Comparison of ENCODE assay signal across 25 mouse cellular contexts in the genomic region with DNA sequence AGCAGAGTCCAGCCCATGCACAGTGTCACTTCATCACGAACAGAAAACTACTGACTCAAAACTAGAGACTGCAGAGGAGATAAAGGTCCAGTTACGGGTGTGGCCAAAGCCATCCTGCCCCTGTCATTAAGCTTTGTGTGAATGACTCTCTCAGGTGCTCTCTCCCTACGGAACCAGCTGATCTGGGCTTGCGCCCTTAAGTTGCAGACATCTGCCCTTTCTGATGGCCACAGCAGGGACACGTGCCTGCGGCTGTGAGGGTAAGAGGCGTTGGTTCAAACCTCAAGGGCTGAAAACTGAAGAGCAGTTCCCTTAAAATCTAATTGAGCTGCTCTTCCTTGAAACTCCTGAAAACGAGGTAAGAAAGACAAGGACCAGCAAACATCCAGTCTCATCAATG. TPM values are rescaled to one million over a fixed set of nuclear protein-coding genes. Genes with fewer than 3 reads are reported as not detected.
"Had no signal": no experiment of that assay in that cellular context is flagged by ENCODE, and none has a peak within 500 bp of the region (broad histone marks: within the 10 kb centered on the region; RNA-seq: fewer than 3 reads in every experiment).

No protein-coding gene starts in this region.

- H3K36me3 ChIP-seq: heart, embryonic 10.5 days; heart, embryonic 12.5 days; hindbrain, embryonic 10.5 days; hindbrain, embryonic 12.5 days; intestine, embryonic 15.5 days; liver, embryonic 12.5 days had no signal

- ATAC-seq: hindbrain, embryonic 16.5 days; inflammation-experienced regulatory T-cells, adult 6 months; intestine, embryonic 15.5 days; liver, embryonic 12.5 days had no signal

- H3K4me3 ChIP-seq: gastrocnemius, adult 2 months; heart, adult 2 months; heart, embryonic 10.5 days; heart, embryonic 12.5 days; hindbrain, embryonic 10.5 days; hindbrain, embryonic 12.5 days; intestine, embryonic 15.5 days; layer of hippocampus, adult 2 months; limb, embryonic 13.5 days; limb, embryonic 15.5 days; liver, embryonic 12.5 days had no signal

- H3K4me1 ChIP-seq: intestine, embryonic 15.5 days; liver, embryonic 12.5 days had no signal

- H3K9me3 ChIP-seq: heart, embryonic 10.5 days; hindbrain, embryonic 10.5 days; hindbrain, embryonic 12.5 days; intestine, embryonic 15.5 days; limb, embryonic 13.5 days; limb, embryonic 15.5 days; liver, embryonic 12.5 days had no signal

- H3K4me2 ChIP-seq: heart, embryonic 12.5 days; hindbrain, embryonic 12.5 days; hindbrain, embryonic 14.5 days; intestine, embryonic 15.5 days; limb, embryonic 13.5 days; limb, embryonic 15.5 days; liver, embryonic 12.5 days had no signal

- H3K27me3 ChIP-seq: intestine, embryonic 15.5 days; limb, embryonic 13.5 days; limb, embryonic 15.5 days had no signal

- H3K9ac ChIP-seq: heart, embryonic 12.5 days; hindbrain, embryonic 12.5 days; hindbrain, embryonic 14.5 days; intestine, embryonic 15.5 days; limb, embryonic 13.5 days; limb, embryonic 15.5 days; liver, embryonic 12.5 days had no signal

- DNase-seq: gastrocnemius, adult 2 months; gastrocnemius, postnatal 10 days; gastrocnemius, postnatal 25 days; heart, adult 2 months; heart, postnatal 10 days; heart, postnatal 4 days; kidney, adult 18-20 months; kidney, adult 8-10 months; kidney, postnatal 10 days; kidney, postnatal 25 days; kidney, postnatal 4 days; left cerebral cortex, postnatal 4 days had no signal

- H3K27ac ChIP-seq: gastrocnemius, adult 2 months; heart, adult 2 months; heart, embryonic 10.5 days; hindbrain, embryonic 10.5 days; hindbrain, embryonic 12.5 days; hindbrain, embryonic 14.5 days; intestine, embryonic 15.5 days; layer of hippocampus, adult 2 months; limb, embryonic 13.5 days; limb, embryonic 15.5 days; liver, embryonic 12.5 days had no signal

RNA-seq across cellular contexts. Expression of a gene that starts 12.3 kb away (rescaled TPM):
- polyA plus RNA-seq: liver, adult 2 months had no signal
